Mouse (Mus musculus): ENCODE results near the gene Adora3. TPM values are rescaled to one million over a fixed set of nuclear protein-coding genes. Genes with fewer than 3 reads are reported as not detected.

The Adora3 gene
- total RNA-seq (2015) (12.7 and 15.0 TPM in 2 replicates), total RNA-seq (2017) (6.4 and 6.5 TPM in 2 replicates)

- no peak for ATAC-seq (ENCODE audit: poor library complexity, severe bottlenecking)
These were observed at the start of gene Adora3, which contains the start of gene Tmigd3 for GRCm38 (mm10) chr3:105870558-105870957. Gene Adora3 (plus strand): TSS chr3:105870858. Gene Tmigd3 (plus strand): TSS chr3:105870903.

- no peak for ATAC-seq (ENCODE audit: poor library complexity, severe bottlenecking)
These were observed 49.2 kb upstream of the Adora3 start for GRCm38 (mm10) chr3:105821504-105821903.

- ATAC-seq (ENCODE audit: poor library complexity, severe bottlenecking), result no peak
These were observed 47.0 kb upstream of the Adora3 start for GRCm38 (mm10) chr3:105823609-105824008.

GRCm38 (mm10) chr3:105824103-105824502 lies 46.6 kb upstream of the Adora3 start:
- ATAC-seq (ENCODE audit: poor library complexity, severe bottlenecking), result no peak

GRCm38 (mm10) chr3:105824704-105825103 lies 46.0 kb upstream of the Adora3 start:
- no peak for ATAC-seq (ENCODE audit: poor library complexity, severe bottlenecking)

GRCm38 (mm10) chr3:105825501-105826161 lies 45.0 kb upstream of the Adora3 start:
- ATAC-seq (ENCODE audit: poor library complexity, severe bottlenecking), result peak; percentile 97

- no peak for ATAC-seq (ENCODE audit: poor library complexity, severe bottlenecking)
These were observed 39.1 kb upstream of the Adora3 start for GRCm38 (mm10) chr3:105831584-105831983.

GRCm38 (mm10) chr3:105835875-105836274 lies 34.8 kb upstream of the Adora3 start:
- ATAC-seq (ENCODE audit: poor library complexity, severe bottlenecking), result no peak

- no peak for ATAC-seq (ENCODE audit: poor library complexity, severe bottlenecking)
These were observed 33.8 kb upstream of the Adora3 start for GRCm38 (mm10) chr3:105836883-105837282.

GRCm38 (mm10) chr3:105838655-105839054 lies 32.0 kb upstream of the Adora3 start:
- no peak for ATAC-seq (ENCODE audit: poor library complexity, severe bottlenecking)

- ATAC-seq (ENCODE audit: poor library complexity, severe bottlenecking), result peak; percentile 64
These were observed 30.8 kb upstream of the Adora3 start for GRCm38 (mm10) chr3:105839836-105840235.

GRCm38 (mm10) chr3:105846294-105847069 lies 24.2 kb upstream of the Adora3 start:
- ATAC-seq (ENCODE audit: poor library complexity, severe bottlenecking), result no peak

GRCm38 (mm10) chr3:105853781-105854180 lies 16.9 kb upstream of the Adora3 start:
- no peak for ATAC-seq (ENCODE audit: poor library complexity, severe bottlenecking)

- no peak for ATAC-seq (ENCODE audit: poor library complexity, severe bottlenecking)
These were observed 15.9 kb upstream of the Adora3 start for GRCm38 (mm10) chr3:105854786-105855185.

- ATAC-seq (ENCODE audit: poor library complexity, severe bottlenecking), result 0 out of 2 replicates have a peak, but pooled peaks have one; percentile 27
These were observed 13.1 kb upstream of the Adora3 start for GRCm38 (mm10) chr3:105857513-105857912.

GRCm38 (mm10) chr3:105861747-105862366 lies 8.8 kb upstream of the Adora3 start:
- ATAC-seq (ENCODE audit: poor library complexity, severe bottlenecking), result peak; percentile 83

GRCm38 (mm10) chr3:105864123-105864522 lies 6.5 kb upstream of the Adora3 start:
- no peak for ATAC-seq (ENCODE audit: poor library complexity, severe bottlenecking)

GRCm38 (mm10) chr3:105865122-105865521 lies 5.5 kb upstream of the Adora3 start:
- ATAC-seq (ENCODE audit: poor library complexity, severe bottlenecking), result peak; percentile 56

GRCm38 (mm10) chr3:105868135-105868534 lies 2.5 kb upstream of the Adora3 start:
- ATAC-seq (ENCODE audit: poor library complexity, severe bottlenecking), result no peak

- ATAC-seq (ENCODE audit: poor library complexity, severe bottlenecking), result no peak
These were observed 1.4 kb downstream of the Adora3 start for GRCm38 (mm10) chr3:105872034-105872433.

- no peak for ATAC-seq (ENCODE audit: poor library complexity, severe bottlenecking)
These were observed 1.9 kb downstream of the Adora3 start for GRCm38 (mm10) chr3:105872579-105872978.
